Mouse (Mus musculus): ENCODE measurements around the gene Wdr73. TPM values are rescaled to one million over a fixed set of nuclear protein-coding genes. Genes with fewer than 3 reads are reported as not detected.

The Wdr73 gene
- total RNA-seq (2023) = 14.4 TPM

GRCm38 (mm10) chr7:80900944-80901501 is at the start of gene Wdr73:
Gene Wdr73, minus strand, starts transcription at chr7:80901269.

GRCm38 (mm10) chr7:80947445-80948350 is 46.6 kb upstream of the Wdr73 start, which contains the start of gene Sec11a:
Gene Sec11a, minus strand, starts transcription at chr7:80947780.

GRCm38 (mm10) chr7:80904921-80905515 is 3.9 kb upstream of the Wdr73 start, which contains the start of gene Nmb:
Gene Nmb, minus strand, starts transcription at chr7:80905076.

GRCm38 (mm10) chr7:80860729-80861274 is 40.3 kb downstream of the Wdr73 start, which contains the start of gene Zscan2:
Gene Zscan2, plus strand, starts transcription at chr7:80860920.

Other genes with a start within 250 kb of the Wdr73 start
- 68.7 TPM for gene Crtc3, start 212.4 kb downstream of the Wdr73 start, total RNA-seq (2023)
- gene Iqgap1, start 75.3 kb downstream of the Wdr73 start, total RNA-seq (2023) = 285 TPM
- 16.5 TPM for gene Zscan2, start 40.3 kb downstream of the Wdr73 start, total RNA-seq (2023)
- gene Nmb, start 3.8 kb upstream of the Wdr73 start, total RNA-seq (2023) = 28.9 TPM
- gene Sec11a, start 46.5 kb upstream of the Wdr73 start, total RNA-seq (2023) = 180 TPM
- gene Zfp592, start 92.4 kb upstream of the Wdr73 start, total RNA-seq (2023) = 101 TPM
- 1.00 TPM for gene Alpk3, start 156.3 kb upstream of the Wdr73 start, total RNA-seq (2023)
- gene Slc28a1, start 213.5 kb upstream of the Wdr73 start, total RNA-seq (2023) = not detected

Measured in CD4-positive naive resting alpha-beta T cell, adult 76 days (primary cell).